Mouse (Mus musculus) spleen, adult 2 months (tissue): ENCODE measurements around the gene Hist1h4f.

ENCODE experiments used
- CTCF ChIP-seq: fragments of 200-500 bp; IDR thresholded peaks from 2 replicates; pipeline ENCODE4 v1.5.1; 2011; ENCODE audit warnings: mild to moderate bottlenecking, inconsistent platforms; ENCODE audit not compliant: insufficient read depth, insufficient read length, insufficient replicate concordance; ENCODE audit errors: extremely low read depth
- POLR2A ChIP-seq: fragments of 200-500 bp; IDR thresholded peaks from 2 replicates; pipeline ENCODE4 v1.6.1; 2011; ENCODE audit warnings: low read depth, low read length, inconsistent platforms

DNA sequence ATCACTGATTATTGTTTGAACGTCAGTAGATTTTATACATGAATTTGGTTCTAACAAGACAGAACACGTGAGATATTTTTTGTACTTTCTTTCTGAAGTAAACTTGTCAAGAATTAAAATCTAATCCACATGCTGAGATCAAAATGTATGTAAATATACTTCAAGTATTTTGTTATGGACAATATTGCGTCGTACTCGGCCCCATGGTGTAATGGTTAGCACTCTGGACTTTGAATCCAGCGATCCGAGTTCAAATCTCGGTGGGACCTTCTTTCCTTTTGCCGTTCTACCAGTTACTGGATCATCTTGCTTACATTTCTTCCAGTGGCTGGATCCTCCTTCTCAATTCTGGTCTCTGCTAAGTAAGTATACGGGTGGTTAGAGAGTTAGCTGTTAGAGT is 32.0 kb downstream of the Hist1h4f start:
- TF ChIP-seq CTCF (no peak), POLR2A (no peak)
